Mouse (Mus musculus) bone marrow, adult 2 months (tissue): ENCODE measurements around the gene Ppil1. TPM values are rescaled to one million over a fixed set of nuclear protein-coding genes. Genes with fewer than 3 reads are reported as not detected.
"Not testable (repeated sequence)": the region's sequence is repeated elsewhere in the genome, so short reads cannot be mapped to it uniquely, and the experiment has no call there.

Experiments used
- H3K27ac ChIP-seq: fragments of 200-500 bp; 2 replicates; pipeline ENCODE4 v1.5.1; 2012; ENCODE audit warnings: low read depth, mild to moderate bottlenecking, control low read depth, inconsistent platforms, low read length; ENCODE audit not compliant: control insufficient read depth, poor library complexity, insufficient read depth
- H3K4me1 ChIP-seq: fragments of 200-500 bp; 2 replicates; pipeline ENCODE4 v1.6.1; 2011; ENCODE audit warnings: low read length; ENCODE audit not compliant: control insufficient read depth, insufficient read depth
- H3K4me3 ChIP-seq: fragments of 200-500 bp; replicated peaks from 2 replicates; pipeline ENCODE3; 2011; ENCODE audit warnings: mild to moderate bottlenecking, low read depth, low read length, control low read depth; ENCODE audit not compliant: control insufficient read depth
- CTCF ChIP-seq: fragments of 200-500 bp; IDR thresholded peaks from 2 replicates; pipeline ENCODE4 v1.5.1; 2011; ENCODE audit warnings: low read length, control low read depth; ENCODE audit not compliant: control insufficient read depth, insufficient read depth
- POLR2A ChIP-seq: fragments of 200-500 bp; IDR thresholded peaks from 2 replicates; pipeline ENCODE4 v1.6.1; 2011; ENCODE audit warnings: low read depth, mild to moderate bottlenecking, control low read depth, low read length, borderline replicate concordance; ENCODE audit not compliant: control insufficient read depth
- WGBS: fragments of 180-500 bp; shearing (Covaris S2); methylation state at CpG from one replicate; pipeline ENCODE4 v1.1.7; 2018; 5-methylcytosine and 5-hydroxymethylcytosine counted together
- polyA plus RNA-seq: library from polyadenylated mRNA; stranded (reverse); fragments of >200 nt; gene quantifications from 2 replicates; pipeline ENCODE4 v1.2.4, GENCODE M21; 2011; ENCODE audit warnings: low replicate concordance; ENCODE audit not compliant: missing spikeins, insufficient read depth, insufficient read length

Ppil1 gene
- polyA plus RNA-seq, 1 experiment, result 51.6 TPM

GRCm38 (mm10) chr17:29261603-29262258 is 2.3 kb downstream of the Ppil1 start:
- peaks cover 2% of the 10 kb centered on the region for H3K4me1 ChIP-seq
- H3K4me3 ChIP-seq, result peak overlapping the region; percentile 8
- TF ChIP-seq CTCF (no peak), POLR2A (no peak)
- H3K27ac ChIP-seq, result peak overlapping the region; percentile 56; the same call in 1 of the 2 replicates
- WGBS, result 67% methylated on average over 22 of the region's 22 CpGs

- Histone ChIP-seq H3K4me1 (peaks cover 2% of the 10 kb centered on the region), H3K4me3 (no peak overlapping the region), H3K27ac (no peak overlapping the region)
- TF ChIP-seq CTCF, result no peak
- no peak for TF ChIP-seq POLR2A
- WGBS, result 91% methylated on average over 15 of the region's 15 CpGs
Measured at GRCm38 (mm10) chr17:29260501-29260900, 3.5 kb downstream of the Ppil1 start.

GRCm38 (mm10) chr17:29259489-29259888 is 4.5 kb downstream of the Ppil1 start:
- WGBS, result 2% methylated on average over 3 of the region's 3 CpGs
- no peak for TF ChIP-seq POLR2A
- peak; percentile 98 for TF ChIP-seq CTCF
- H3K27ac ChIP-seq, result no peak overlapping the region; the same call in 1 of the 2 replicates
- H3K4me3 ChIP-seq, result no peak overlapping the region
- H3K4me1 ChIP-seq, result peaks cover 2% of the 10 kb centered on the region

GRCm38 (mm10) chr17:29258921-29259320 is 5.1 kb downstream of the Ppil1 start:
- 58% methylated on average over 2 of the region's 2 CpGs for WGBS
- TF ChIP-seq POLR2A (no peak), CTCF (no peak)
- Histone ChIP-seq H3K27ac (peak overlapping the region; percentile 35; the same call in 1 of the 2 replicates), H3K4me1 (peaks cover 2% of the 10 kb centered on the region), H3K4me3 (no peak overlapping the region)

GRCm38 (mm10) chr17:29258025-29258558 is 5.9 kb downstream of the Ppil1 start:
- WGBS, result 60% methylated on average over 10 of the region's 10 CpGs
- H3K27ac ChIP-seq, result peak overlapping the region; percentile 62
- peaks cover 2% of the 10 kb centered on the region for H3K4me1 ChIP-seq
- no peak for TF ChIP-seq POLR2A
- no peak for TF ChIP-seq CTCF
- no peak overlapping the region for H3K4me3 ChIP-seq

GRCm38 (mm10) chr17:29257001-29257511 is 6.9 kb downstream of the Ppil1 start:
- no peak overlapping the region for H3K4me3 ChIP-seq
- H3K27ac ChIP-seq, result no peak overlapping the region
- TF ChIP-seq POLR2A (no peak), CTCF (no peak)
- 77% methylated on average over 10 of the region's 10 CpGs for WGBS
- peaks cover 2% of the 10 kb centered on the region for H3K4me1 ChIP-seq

- no peak for TF ChIP-seq CTCF
- no peak for TF ChIP-seq POLR2A
- no peak overlapping the region for H3K27ac ChIP-seq
- H3K4me1 ChIP-seq, result peaks cover 2% of the 10 kb centered on the region
- 86% methylated on average over 6 of the region's 6 CpGs for WGBS
- no peak overlapping the region for H3K4me3 ChIP-seq
Measured at GRCm38 (mm10) chr17:29256507-29256906, 7.5 kb downstream of the Ppil1 start.

- H3K4me3 ChIP-seq, H3K27ac ChIP-seq, H3K4me1 ChIP-seq: not testable (repeated sequence)
- WGBS, result 91% methylated on average over 6 of the region's 6 CpGs
Measured at GRCm38 (mm10) chr17:29254784-29255183, 9.2 kb downstream of the Ppil1 start.

- TF ChIP-seq POLR2A (no peak), CTCF (no peak)
- WGBS, result 89% methylated on average over 9 of the region's 9 CpGs
- no peak overlapping the region for H3K4me3 ChIP-seq
- H3K27ac ChIP-seq, result no peak overlapping the region
- peaks cover 2% of the 10 kb centered on the region; the same call in 1 of the 2 replicates for H3K4me1 ChIP-seq
Measured at GRCm38 (mm10) chr17:29253684-29254083, 10.3 kb downstream of the Ppil1 start.

GRCm38 (mm10) chr17:29253236-29253635 is 10.8 kb downstream of the Ppil1 start:
- Histone ChIP-seq H3K4me1 (peaks cover 2% of the 10 kb centered on the region; the same call in 1 of the 2 replicates), H3K27ac (no peak overlapping the region), H3K4me3 (no peak overlapping the region)
- 60% methylated on average over 2 of the region's 2 CpGs for WGBS
- TF ChIP-seq CTCF, result no peak
- TF ChIP-seq POLR2A, result no peak
